Mouse (Mus musculus) limb, embryonic 15.5 days (tissue): Measurements from ENCODE around the gene H2-DMa. TPM values are rescaled to one million over a fixed set of nuclear protein-coding genes. Genes with fewer than 3 reads are reported as not detected.
"Not testable (repeated sequence)": the region's sequence is repeated elsewhere in the genome, so short reads cannot be mapped to it uniquely, and the experiment has no call there.

Experiments
- ATAC-seq: fragments of 200-750 bp; cut with Nextera tagmentation; 2 replicates; pipeline ENCODE4 v1.8.0; 2017; ENCODE audit warnings: low read depth, moderate TSS enrichment; ENCODE audit not compliant: insufficient number of reproducible peaks, low FRiP score, low TSS enrichment
- H3K27ac ChIP-seq: fragments of 300-500 bp; sonication (generic); 2 replicates; pipeline ENCODE4 v1.5.1; 2015; ENCODE audit warnings: moderate library complexity, mild to moderate bottlenecking, inconsistent platforms
- H3K27me3 ChIP-seq: fragments of 300-500 bp; sonication (generic); 2 replicates; pipeline ENCODE4 v1.6.1; 2015; ENCODE audit warnings: inconsistent platforms
- H3K36me3 ChIP-seq: fragments of 300-500 bp; sonication (generic); 2 replicates; pipeline ENCODE4 v1.6.1; 2015; ENCODE audit warnings: inconsistent platforms
- H3K4me1 ChIP-seq: fragments of 300-500 bp; sonication (generic); 2 replicates; pipeline ENCODE4 v1.6.1; 2015; ENCODE audit warnings: inconsistent platforms
- H3K4me2 ChIP-seq: fragments of 300-500 bp; sonication (generic); 2 replicates; pipeline ENCODE4 v1.6.1; 2015; ENCODE audit warnings: mild to moderate bottlenecking, inconsistent platforms
- H3K4me3 ChIP-seq: fragments of 300-500 bp; sonication (generic); 2 replicates; pipeline ENCODE4 v1.5.1; 2015; ENCODE audit warnings: mild to moderate bottlenecking, inconsistent platforms
- H3K9ac ChIP-seq: fragments of 300-500 bp; sonication (generic); 2 replicates; pipeline ENCODE4 v1.6.1; 2015; ENCODE audit warnings: inconsistent platforms
- H3K9me3 ChIP-seq: fragments of 300-500 bp; sonication (generic); 2 replicates; pipeline ENCODE4 v1.6.1; 2016; ENCODE audit warnings: inconsistent platforms
- WGBS: fragments of 180-500 bp; shearing (Covaris S2); methylation state at CpG from one replicate; pipeline ENCODE4 v1.1.7; 2015; 5-methylcytosine and 5-hydroxymethylcytosine counted together
- polyA plus RNA-seq: library from polyadenylated mRNA; unstranded; fragments of >200 nt; fragmentation: Nextera tagmentation; extraction: Ambion mirVana; gene quantifications from 2 replicates; pipeline ENCODE4 v1.2.1, GENCODE M21; 2015

Gene H2-DMa
- polyA plus RNA-seq, 1 experiment from 2014 or later: 13.4 TPM

DNA sequence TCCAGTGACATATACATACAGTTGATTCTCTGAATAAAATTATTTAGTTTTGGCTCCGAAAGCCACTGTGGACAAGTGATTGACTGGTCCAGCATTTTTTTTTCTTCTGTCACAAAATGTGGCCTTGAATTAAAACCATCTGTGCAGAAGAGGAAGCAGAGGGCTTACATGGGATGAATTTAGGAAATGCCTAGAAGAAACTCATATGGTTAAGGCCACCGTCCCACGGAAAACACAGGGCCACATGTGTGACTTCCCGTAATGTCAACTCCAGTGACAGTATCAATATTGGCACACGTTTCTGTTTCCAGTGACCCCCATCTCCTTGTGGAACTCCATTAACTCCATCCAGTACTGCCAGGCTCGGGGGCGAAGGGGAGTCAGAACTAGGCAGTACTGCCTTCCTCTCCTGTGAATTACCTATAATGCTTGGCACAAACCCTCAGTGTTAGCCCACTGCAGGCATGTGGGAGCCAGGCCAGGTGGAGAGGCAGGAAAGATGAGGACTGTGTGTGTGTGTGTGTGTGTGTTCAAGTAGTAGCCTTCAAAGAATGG, 23.2 kb downstream of the H2-DMa start:
- H3K9ac ChIP-seq: no peak overlapping the region
- ATAC-seq: no peak
- H3K4me1 ChIP-seq: peaks cover 21% of the 10 kb centered on the region
- H3K36me3 ChIP-seq: no peaks in the 10 kb centered on the region
- H3K9me3 ChIP-seq: no peaks in the 10 kb centered on the region
- no peak overlapping the region for H3K4me3 ChIP-seq
- WGBS: 48% methylated on average over 7 of the region's 7 CpGs
- H3K27me3 ChIP-seq: peaks cover 41% of the 10 kb centered on the region
- no peak overlapping the region for H3K4me2 ChIP-seq
- no peak overlapping the region for H3K27ac ChIP-seq

DNA sequence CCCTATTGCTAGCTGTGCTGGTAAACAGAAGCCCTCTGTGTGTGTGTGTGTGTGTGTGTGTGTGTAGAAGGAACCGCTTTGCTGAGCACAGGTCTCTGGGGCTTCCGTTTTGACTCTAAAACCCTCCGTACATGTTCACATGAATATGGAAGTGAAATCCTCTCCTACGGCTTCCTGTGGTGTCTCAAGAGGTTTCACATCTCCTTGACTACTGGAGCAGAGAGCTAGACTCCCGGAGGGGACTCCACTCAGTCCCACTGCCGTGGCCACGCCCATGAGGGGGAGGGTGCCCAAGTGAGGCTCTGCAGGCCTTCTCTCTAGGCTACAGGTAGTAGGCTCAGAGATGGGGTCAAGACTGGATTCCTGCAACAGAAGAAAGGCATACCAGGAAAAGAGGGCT, 23.7 kb downstream of the H2-DMa start, which contains the start of gene H2-DMb2:
H2-DMb2 (plus strand) TSS at position 275 of the 400 bp plus-strand sequence.
- H3K36me3 ChIP-seq: no peaks in the 10 kb centered on the region
- 36% methylated on average over 7 of the region's 7 CpGs for WGBS
- no peak within 1 kb of the TSS for H3K4me3 ChIP-seq
- H3K27ac ChIP-seq: no peak within 1 kb of the TSS
- H3K9me3 ChIP-seq: no peaks in the 10 kb centered on the region
- no peak within 1 kb of the TSS for H3K4me2 ChIP-seq
- peaks cover 37% of the 10 kb centered on the region for H3K27me3 ChIP-seq
- peaks cover 21% of the 10 kb centered on the region for H3K4me1 ChIP-seq
- no peak for ATAC-seq
- no peak within 1 kb of the TSS for H3K9ac ChIP-seq

DNA sequence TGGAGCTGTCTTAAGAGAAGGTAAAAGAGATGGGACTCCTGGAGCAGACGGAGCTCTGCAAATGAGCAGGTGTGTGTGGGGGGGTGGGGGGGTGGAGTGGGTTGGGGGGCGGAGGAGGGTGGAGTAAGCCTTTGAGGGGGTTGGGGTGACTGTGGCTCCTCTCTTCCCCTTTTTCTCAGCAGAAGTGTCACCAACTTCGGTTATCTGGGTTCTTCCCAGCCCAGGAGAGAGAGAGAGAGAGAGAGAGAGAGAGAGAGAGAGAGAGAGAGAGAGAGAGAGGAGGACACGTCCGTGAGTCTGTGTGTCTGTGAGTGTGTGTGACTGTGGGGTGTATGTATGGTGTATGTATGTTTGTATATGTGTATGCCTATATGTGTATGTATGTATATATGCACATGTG, 24.1 kb downstream of the H2-DMa start:
- H3K9me3 ChIP-seq: no peaks in the 10 kb centered on the region
- no peak for ATAC-seq
- no peaks in the 10 kb centered on the region for H3K36me3 ChIP-seq
- no peak overlapping the region for H3K4me2 ChIP-seq
- H3K9ac ChIP-seq: no peak overlapping the region
- no peak overlapping the region for H3K4me3 ChIP-seq
- WGBS: 73% methylated on average over 4 of the region's 5 CpGs
- H3K27me3 ChIP-seq: peaks cover 33% of the 10 kb centered on the region
- no peak overlapping the region for H3K27ac ChIP-seq
- peaks cover 21% of the 10 kb centered on the region for H3K4me1 ChIP-seq

DNA sequence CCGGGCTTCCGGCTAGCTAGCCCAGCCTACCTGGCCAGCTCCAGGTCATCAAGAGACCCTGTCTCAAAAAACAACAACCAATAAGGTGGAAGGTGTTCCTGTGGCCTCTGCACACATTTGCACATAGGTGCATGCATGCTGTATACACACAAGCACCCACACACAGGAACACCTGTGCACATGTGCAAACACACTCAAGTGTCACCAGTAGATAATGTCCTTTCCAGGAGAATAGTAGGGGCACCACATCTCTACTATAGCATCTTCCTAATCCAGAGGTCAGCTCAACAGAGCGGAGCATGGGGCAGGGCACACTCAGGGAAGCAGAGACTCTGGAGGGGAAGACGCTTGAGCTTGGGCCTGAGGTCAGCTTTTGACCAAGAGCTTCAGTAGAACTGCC, 24.9 kb downstream of the H2-DMa start:
- not testable (repeated sequence) for H3K36me3 ChIP-seq, H3K27ac ChIP-seq, H3K4me2 ChIP-seq, H3K9me3 ChIP-seq, H3K9ac ChIP-seq, ATAC-seq, H3K4me3 ChIP-seq
- peaks cover 18% of the 10 kb centered on the region for H3K4me1 ChIP-seq
- peaks cover 25% of the 10 kb centered on the region for H3K27me3 ChIP-seq
- WGBS: 90% methylated on average over 4 of the region's 4 CpGs

DNA sequence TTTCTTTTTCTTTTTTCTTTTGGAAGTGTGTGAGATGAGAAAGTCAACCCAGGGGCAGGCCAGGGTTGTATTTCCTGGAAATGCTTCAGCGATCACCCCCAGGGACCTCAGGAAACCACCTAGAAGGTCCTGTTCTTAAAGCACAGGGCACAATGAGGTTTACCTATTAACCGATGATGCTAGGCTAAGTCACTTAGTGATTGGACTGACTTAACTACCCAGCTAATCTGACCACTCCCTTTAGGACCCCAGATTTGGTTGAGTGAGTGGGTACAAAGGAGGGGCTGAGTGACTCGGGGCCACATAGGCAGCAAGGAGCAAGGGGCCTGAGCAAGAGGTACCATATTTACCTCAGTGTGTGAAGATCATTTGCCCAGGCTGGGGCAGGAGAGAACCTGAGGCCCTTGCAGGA, 25.6 kb downstream of the H2-DMa start:
- H3K9me3 ChIP-seq: no peaks in the 10 kb centered on the region
- H3K9ac ChIP-seq: no peak overlapping the region
- no peak overlapping the region for H3K27ac ChIP-seq
- H3K27me3 ChIP-seq: peaks cover 19% of the 10 kb centered on the region
- H3K4me2 ChIP-seq: no peak overlapping the region
- no peak for ATAC-seq
- H3K36me3 ChIP-seq: no peaks in the 10 kb centered on the region
- H3K4me1 ChIP-seq: peaks cover 12% of the 10 kb centered on the region
- no peak overlapping the region for H3K4me3 ChIP-seq
- 73% methylated on average over 3 of the region's 3 CpGs for WGBS

DNA sequence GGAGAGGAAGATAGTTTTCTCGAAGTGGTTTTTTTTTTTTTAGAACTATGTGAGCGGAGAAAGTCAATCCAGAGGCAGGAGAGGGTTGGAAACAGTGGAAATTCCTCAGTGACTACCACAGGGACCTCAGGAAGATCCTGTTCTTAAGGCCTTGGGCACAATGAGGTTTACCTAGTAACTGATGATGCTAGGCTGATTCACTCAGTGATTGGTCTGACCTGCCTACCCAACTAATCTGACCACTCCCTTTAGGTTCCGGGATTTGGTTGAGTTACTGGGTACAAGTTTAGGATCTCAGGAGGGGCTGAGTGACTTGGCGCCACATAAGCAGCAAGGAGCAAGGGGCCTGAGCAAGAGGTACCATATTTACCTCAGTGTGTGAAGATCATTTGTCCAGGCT, 33.6 kb downstream of the H2-DMa start, which contains the start of gene H2-DMb1:
H2-DMb1 (plus strand) TSS at position 150 of the 400 bp plus-strand sequence.
- Histone ChIP-seq H3K4me2 (no peak within 1 kb of the TSS), H3K9me3 (no peaks in the 10 kb centered on the region)
- peak; percentile 63; the same call in 1 of the 2 replicates for ATAC-seq

DNA sequence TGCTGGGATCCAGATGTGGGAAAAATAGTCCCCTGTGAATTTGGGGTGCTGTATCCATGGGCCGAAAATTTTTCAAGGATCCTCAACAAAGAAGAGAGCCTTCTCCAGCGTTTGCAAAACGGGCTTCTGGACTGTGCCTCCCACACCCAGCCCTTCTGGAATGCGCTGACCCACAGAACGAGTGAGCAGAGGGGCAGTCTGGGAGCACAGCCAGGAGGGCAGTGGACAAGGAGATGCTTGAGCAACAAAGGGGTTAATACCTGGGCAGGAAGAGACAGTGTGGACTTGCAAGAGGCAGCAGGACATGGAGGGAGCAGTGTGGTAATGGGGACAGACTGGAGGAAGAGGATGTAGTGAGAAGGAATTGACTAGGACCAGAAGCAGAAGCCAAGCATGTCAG, 36.2 kb downstream of the H2-DMa start:
- H3K4me1 ChIP-seq: no peaks in the 10 kb centered on the region
- H3K27me3 ChIP-seq: no peaks in the 10 kb centered on the region; the same call in 1 of the 2 replicates
- ATAC-seq: no peak
- no peak overlapping the region for H3K27ac ChIP-seq
- H3K9ac ChIP-seq: no peak overlapping the region
- H3K4me2 ChIP-seq: no peak overlapping the region
- H3K9me3 ChIP-seq: no peaks in the 10 kb centered on the region
- no peaks in the 10 kb centered on the region for H3K36me3 ChIP-seq
- WGBS: 41% methylated on average over 5 of the region's 5 CpGs
- no peak overlapping the region for H3K4me3 ChIP-seq

More for the DNA sequence above, 33.6 kb downstream of the H2-DMa start, which contains the start of gene H2-DMb1:
- Histone ChIP-seq H3K4me3 (no peak within 1 kb of the TSS), H3K27ac (no peak within 1 kb of the TSS), H3K36me3 (no peaks in the 10 kb centered on the region), H3K4me1 (no peaks in the 10 kb centered on the region), H3K27me3 (no peaks in the 10 kb centered on the region), H3K9ac (no peak within 1 kb of the TSS)
- 64% methylated on average over 4 of the region's 4 CpGs for WGBS

DNA sequence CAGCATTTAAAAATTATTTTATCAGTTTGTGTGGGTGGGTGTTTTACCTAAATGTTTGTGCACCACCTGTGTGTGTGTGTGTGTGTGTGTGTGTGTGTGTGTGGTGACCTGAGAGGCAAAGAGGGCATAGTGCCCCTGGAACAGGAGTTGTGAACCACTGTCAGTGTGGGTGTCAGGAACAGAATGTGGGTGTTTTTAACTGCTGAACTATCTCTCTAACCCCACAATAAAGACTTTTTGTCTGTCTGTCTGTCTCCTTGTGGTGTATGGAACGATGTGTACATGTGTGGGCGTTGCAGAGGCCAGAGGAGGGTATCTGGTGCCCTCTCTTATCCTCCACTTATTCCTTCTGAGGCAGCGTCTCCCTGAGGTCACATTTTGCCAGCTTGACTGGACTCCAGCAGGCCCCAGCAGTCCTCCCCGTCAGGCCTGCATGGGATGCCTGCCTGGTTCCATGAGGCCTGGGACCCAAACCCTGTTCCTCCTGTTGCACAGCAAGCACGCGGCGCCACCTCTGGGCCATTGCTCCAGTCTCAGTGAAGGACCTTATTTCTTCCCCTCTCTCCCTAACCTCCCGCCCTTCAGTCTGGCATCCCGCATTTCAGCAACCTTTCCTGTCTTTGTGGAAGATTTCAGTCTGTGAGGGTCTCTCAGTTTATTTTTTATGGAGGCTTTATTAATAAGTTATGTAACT, 45.0 kb downstream of the H2-DMa start:
- H3K4me3 ChIP-seq: no peak overlapping the region
- H3K9ac ChIP-seq: no peak overlapping the region
- no peaks in the 10 kb centered on the region for H3K4me1 ChIP-seq
- H3K4me2 ChIP-seq: no peak overlapping the region
- no peak for ATAC-seq
- WGBS: 42% methylated on average over 9 of the region's 9 CpGs
- no peaks in the 10 kb centered on the region for H3K36me3 ChIP-seq
- H3K9me3 ChIP-seq: no peaks in the 10 kb centered on the region
- 0 out of 2 replicates have a peak, but pooled peaks cover 2% of the 10 kb centered on the region for H3K27me3 ChIP-seq
- H3K27ac ChIP-seq: no peak overlapping the region

DNA sequence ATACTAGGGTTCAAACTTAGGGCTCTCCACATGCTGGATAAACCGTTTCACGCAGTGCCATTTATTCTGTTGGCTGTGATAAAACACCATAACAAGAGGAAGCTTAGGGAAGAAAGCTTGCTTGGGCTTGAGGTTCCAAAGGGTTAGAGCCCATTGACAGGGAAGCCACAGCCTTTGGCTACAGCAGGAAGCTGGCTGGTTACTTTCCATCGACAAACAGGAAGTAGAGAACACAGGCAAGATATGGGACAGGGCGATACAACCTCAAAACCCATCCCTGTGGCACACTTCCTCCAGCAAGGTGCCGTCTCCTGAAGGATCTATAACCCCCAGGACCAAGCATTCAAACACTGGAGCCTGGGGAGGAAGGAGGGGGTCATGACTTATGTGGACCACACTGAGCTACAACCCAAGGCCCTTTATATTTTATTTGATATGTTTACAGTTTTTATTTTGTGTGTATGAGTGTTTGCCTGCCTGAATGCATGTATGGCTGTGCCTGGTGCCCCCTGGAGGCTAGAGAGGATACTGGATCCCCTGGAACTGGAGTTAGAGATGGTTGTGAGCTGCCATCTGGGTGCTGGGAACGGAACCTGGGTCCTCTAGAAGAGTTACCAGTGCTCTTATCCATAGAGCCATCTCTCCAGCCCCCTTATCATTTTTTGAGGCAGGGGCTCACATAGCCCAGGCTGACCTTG, 45.8 kb downstream of the H2-DMa start:
- H3K9me3 ChIP-seq: no peaks in the 10 kb centered on the region
- H3K4me3 ChIP-seq: no peak overlapping the region
- no peak for ATAC-seq
- 0 out of 2 replicates have a peak, but pooled peaks cover 2% of the 10 kb centered on the region for H3K27me3 ChIP-seq
- H3K9ac ChIP-seq: no peak overlapping the region
- H3K4me2 ChIP-seq: no peak overlapping the region
- H3K36me3 ChIP-seq: no peaks in the 10 kb centered on the region
- no peak overlapping the region for H3K27ac ChIP-seq
- no peaks in the 10 kb centered on the region for H3K4me1 ChIP-seq
- 88% methylated on average over 6 of the region's 6 CpGs for WGBS

DNA sequence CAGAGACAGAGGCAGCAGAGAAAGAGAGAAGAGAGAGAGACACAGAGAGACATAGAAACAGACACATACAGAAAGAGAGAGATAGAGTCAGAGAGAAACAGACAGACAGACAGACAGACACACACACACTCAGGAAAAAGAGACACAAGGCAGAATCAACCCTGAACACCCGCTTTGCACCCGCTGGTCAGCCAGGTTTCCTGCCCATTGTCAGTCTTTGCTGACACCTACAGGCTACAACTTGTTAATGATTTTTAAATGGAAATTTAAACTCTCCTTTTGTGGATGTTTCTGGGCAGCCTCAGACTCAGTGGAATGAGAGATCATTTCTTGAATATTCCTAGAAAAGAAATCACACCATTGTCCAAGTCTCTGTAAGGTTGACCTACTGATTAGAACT, 49.9 kb downstream of the H2-DMa start:
- no peak for ATAC-seq
- 2% methylated on average over 2 of the region's 2 CpGs for WGBS
- Histone ChIP-seq H3K4me2 (no peak overlapping the region), H3K27me3 (0 out of 2 replicates have a peak, but pooled peaks cover 9% of the 10 kb centered on the region), H3K36me3 (no peaks in the 10 kb centered on the region), H3K9me3 (no peaks in the 10 kb centered on the region), H3K4me3 (no peak overlapping the region), H3K27ac (no peak overlapping the region), H3K4me1 (no peaks in the 10 kb centered on the region), H3K9ac (no peak overlapping the region)

DNA sequence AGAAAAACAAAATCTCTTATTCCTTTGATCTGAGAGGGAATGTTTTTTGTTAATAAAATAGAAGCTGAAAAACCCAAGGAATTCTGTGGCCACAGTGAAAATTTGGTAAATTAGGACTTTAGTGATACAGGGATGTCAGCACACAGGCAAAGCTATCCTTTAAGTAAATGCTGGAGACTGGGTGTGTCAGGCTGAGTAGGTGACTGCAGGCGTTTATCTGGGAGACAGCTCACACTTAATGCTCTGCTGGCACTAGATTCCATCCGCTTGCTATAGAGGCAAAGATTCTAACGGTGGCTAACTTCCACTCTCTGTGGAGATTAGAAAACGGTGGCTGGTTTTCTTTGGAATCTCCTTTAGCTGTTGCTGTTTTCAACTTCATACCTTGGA, 51.1 kb downstream of the H2-DMa start:
- no peak overlapping the region for H3K27ac ChIP-seq
- WGBS: 25% methylated on average over 4 of the region's 4 CpGs
- H3K4me1 ChIP-seq: no peaks in the 10 kb centered on the region
- no peak for ATAC-seq
- H3K9ac ChIP-seq: no peak overlapping the region
- no peak overlapping the region for H3K4me2 ChIP-seq
- H3K4me3 ChIP-seq: no peak overlapping the region
- H3K27me3 ChIP-seq: 0 out of 2 replicates have a peak, but pooled peaks cover 9% of the 10 kb centered on the region
- no peaks in the 10 kb centered on the region for H3K36me3 ChIP-seq
- H3K9me3 ChIP-seq: no peaks in the 10 kb centered on the region
